Mouse (Mus musculus): ENCODE measurements around the gene Hist2h3c2.

Gene Hist2h3c2

GRCm38 (mm10) chr3:96197129-96197749, 41.7 kb downstream of the Hist2h3c2 start:
- DNase-seq (ENCODE audit: low spot score in 2 of 2) = peak; percentile 95

- DNase-seq (ENCODE audit: low spot score in 2 of 2) = peak in 1 of 2 experiments; percentile 44
These were observed 42.3 kb downstream of the Hist2h3c2 start for GRCm38 (mm10) chr3:96196437-96197128.

- no peak for DNase-seq (ENCODE audit: low spot score in 2 of 2)
These were observed 43.2 kb downstream of the Hist2h3c2 start for GRCm38 (mm10) chr3:96195616-96196313.

GRCm38 (mm10) chr3:96194966-96195365, 44.0 kb downstream of the Hist2h3c2 start:
- DNase-seq (ENCODE audit: low spot score in 2 of 2) = no peak

GRCm38 (mm10) chr3:96192977-96193376, 46.0 kb downstream of the Hist2h3c2 start:
- DNase-seq (ENCODE audit: low spot score in 2 of 2) = no peak
